Mouse (Mus musculus): ENCODE data around the gene Letmd1.
"Not testable (repeated sequence)": the region's sequence is repeated elsewhere in the genome, so short reads cannot be mapped to it uniquely, and the experiment has no call there.

Letmd1 gene

GRCm38 (mm10) chr15:100451245-100451644 is 17.6 kb upstream of the Letmd1 start:
- peak; percentile 70 to 76 for DNase-seq (ENCODE audit: low spot score in 2 of 2)

GRCm38 (mm10) chr15:100452486-100452885 is 16.3 kb upstream of the Letmd1 start:
- DNase-seq (ENCODE audit: low spot score in 2 of 2) = no peak

- no peak for DNase-seq (ENCODE audit: low spot score in 2 of 2)
These were observed 12.3 kb upstream of the Letmd1 start for GRCm38 (mm10) chr15:100456356-100456991.

DNA sequence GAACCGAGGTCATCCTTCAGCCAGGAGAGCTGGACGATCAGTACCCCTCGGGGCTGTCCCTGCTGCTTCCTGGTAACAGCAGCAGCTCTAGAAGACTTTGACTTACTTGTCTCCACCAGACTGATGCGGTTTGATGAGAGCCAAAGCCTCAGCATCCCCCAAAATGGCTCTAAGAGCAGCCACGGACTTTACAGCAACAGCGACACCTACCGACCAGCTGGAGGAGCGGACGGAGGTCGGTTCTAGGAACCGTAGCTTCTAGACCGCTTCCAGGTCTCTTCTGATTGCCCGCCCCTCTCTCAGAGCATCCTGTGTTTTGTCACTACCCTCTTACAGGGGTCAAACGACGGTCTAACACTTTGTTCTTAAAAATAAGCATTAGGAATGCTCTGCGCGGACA is 11.5 kb upstream of the Letmd1 start:
- peak; percentile 74 to 82 for DNase-seq (ENCODE audit: low spot score in 2 of 2)

GRCm38 (mm10) chr15:100458055-100458454 is 10.8 kb upstream of the Letmd1 start:
- peak in 1 of 2 experiments; percentile 61 for DNase-seq (ENCODE audit: low spot score in 2 of 2)

DNA sequence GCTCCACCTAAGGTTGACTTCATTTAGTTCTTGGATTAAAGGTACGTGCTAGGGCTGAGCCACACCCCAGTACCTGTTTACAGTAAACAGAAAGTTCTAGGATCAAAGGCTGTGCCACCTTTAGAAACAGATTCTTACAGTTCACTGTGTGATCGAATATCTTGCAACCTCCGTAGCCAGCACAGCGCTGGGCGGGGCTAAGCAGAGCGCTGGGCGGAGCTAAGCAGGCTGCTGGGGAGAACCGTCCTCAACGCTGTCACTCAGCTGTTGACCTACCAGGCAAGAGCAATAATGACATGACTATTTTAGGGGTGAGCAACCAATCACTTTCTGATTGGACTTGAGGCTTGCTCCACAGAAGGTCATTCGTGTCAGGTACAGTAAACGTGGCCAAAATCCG is 7.9 kb upstream of the Letmd1 start:
- no peak for DNase-seq (ENCODE audit: low spot score in 2 of 2)

DNA sequence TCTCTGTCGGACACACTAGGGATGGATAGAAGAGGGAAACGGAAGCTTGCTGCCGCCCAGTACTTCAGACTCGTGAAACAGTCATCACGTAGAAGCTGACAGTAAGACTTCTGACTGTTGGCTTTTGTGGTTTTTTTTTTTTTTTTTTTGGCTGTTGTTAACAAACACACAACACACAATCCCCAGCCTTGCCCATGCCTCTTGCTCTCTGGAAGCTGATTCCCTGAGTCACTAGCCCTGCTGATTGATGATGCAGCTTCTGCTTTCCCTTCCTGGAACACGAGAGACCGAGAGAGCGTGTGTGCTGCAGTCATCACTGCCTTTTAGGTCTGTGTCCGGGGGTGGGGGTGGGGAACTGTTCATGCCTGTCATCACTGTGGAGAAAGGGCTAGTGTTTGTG is 7.2 kb upstream of the Letmd1 start:
- no peak for DNase-seq (ENCODE audit: low spot score in 2 of 2)

GRCm38 (mm10) chr15:100462086-100462485 is 6.7 kb upstream of the Letmd1 start:
- no peak for DNase-seq (ENCODE audit: low spot score in 2 of 2)

DNA sequence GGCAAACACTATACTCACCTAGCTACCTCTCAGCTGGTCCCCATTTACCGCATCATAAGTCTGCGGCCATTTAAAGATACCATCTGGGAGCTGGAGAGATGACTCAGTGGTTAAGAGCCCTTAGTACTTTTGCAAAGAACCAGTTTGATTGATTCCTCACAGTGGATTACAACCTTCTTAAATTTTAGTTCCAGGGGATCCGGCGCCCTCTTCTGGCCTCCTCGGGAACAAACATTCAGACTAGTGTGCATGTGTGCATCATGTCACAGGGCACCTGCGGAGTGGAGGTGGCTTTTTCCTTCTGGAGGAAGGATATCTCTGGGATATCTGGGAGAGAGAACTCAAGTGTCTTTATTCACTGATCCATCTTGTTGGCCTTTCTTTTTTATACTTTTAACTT is 5.1 kb upstream of the Letmd1 start:
- peak; percentile 80 to 81 for DNase-seq (ENCODE audit: low spot score in 2 of 2)

- no peak for DNase-seq (ENCODE audit: low spot score in 2 of 2)
These were observed 3.4 kb upstream of the Letmd1 start for GRCm38 (mm10) chr15:100465432-100465831.

DNA sequence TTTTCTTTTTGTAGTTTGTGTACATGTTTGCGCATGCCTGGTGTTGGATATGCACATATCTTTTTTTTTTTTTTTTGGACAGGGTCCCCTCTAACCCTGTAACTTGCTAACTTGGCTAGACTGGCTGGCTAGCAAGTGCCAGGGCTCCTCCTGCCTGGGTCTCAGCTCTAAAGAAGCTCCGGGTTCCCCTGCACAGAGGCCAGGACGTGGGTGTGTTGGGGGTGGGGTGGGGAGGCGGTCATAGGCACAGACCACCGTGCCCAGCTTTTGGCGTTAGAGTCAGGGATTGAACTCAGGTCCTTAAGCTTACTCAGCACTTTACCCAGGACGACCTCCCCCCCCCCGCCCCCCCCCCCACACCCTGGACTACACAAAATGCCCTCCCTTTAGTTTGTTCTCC is 1.1 kb upstream of the Letmd1 start:
- no peak for DNase-seq (ENCODE audit: low spot score in 2 of 2)

DNA sequence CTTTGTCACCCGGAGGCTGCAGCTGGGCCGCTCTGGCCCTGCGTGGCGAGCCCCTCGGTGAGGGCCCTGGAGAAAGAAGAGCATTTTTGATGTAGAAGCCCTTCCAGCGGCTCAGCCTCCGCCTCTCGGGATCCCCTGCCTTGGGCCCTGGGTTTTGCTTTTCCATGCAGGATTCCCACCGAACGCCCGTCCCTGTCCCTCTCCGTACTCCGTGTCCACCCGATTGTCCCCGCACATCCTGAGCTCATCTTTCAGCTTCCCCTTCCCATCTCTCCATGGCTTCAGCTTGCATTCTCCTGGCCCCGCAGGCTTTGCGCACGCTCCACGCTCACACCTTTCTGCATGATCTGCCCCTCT is 344 bp downstream of the Letmd1 start:
- DNase-seq (ENCODE audit: low spot score in 2 of 2) = no peak

DNA sequence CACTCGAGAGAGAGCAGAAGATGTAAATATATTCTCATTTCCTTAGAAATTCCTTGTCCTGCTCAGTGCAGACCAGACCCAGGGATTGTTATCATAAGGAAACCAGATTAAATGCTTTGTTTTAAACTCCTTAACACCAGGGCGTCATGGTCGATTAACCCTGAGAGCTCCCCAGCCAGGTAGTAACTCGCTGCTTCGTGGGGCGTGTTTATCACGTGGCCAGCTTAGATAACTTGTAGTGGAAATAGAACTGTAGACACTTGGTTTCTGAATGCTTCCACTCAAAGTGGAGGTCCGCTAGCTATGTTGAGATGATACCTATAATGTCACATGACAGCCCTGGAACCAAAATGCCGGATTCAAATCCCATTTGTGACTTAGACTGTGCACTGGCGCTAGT is 1.2 kb downstream of the Letmd1 start:
- no peak for DNase-seq (ENCODE audit: low spot score in 2 of 2)

DNA sequence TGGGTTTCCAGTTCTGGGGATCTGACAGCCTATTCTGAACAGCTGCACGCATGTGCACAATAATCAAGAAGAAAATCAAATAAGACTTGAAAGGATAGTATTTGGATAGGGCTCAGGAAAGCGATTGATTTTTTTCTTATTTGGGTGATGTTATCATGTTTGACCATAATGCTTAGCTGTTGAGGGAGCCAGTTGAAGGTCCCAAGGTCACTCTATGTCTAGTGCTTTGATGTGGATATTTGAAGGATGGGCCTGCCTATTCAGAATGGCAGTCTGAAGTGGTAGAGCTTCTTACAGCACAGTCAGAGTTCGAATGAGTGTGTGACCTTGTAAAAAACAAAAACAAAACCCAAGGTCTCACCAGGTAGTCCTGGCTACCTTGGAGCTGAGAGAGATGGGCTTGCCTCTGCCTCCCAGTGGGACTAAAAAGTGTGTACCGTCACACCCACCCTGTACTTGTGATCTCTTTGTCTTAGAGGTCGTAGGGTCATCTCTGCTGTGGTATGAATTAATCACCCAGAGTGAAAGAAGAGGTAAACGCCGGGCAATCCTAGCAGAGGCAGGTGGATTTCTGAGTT is 5.2 kb downstream of the Letmd1 start:
- no peak for DNase-seq (ENCODE audit: low spot score in 2 of 2)

- DNase-seq (ENCODE audit: low spot score in 2 of 2) = no peak
These were observed 9.5 kb downstream of the Letmd1 start for GRCm38 (mm10) chr15:100478351-100478750.

GRCm38 (mm10) chr15:100478925-100479324 is 10.1 kb downstream of the Letmd1 start:
- DNase-seq (ENCODE audit: low spot score in 2 of 2) = no peak

DNA sequence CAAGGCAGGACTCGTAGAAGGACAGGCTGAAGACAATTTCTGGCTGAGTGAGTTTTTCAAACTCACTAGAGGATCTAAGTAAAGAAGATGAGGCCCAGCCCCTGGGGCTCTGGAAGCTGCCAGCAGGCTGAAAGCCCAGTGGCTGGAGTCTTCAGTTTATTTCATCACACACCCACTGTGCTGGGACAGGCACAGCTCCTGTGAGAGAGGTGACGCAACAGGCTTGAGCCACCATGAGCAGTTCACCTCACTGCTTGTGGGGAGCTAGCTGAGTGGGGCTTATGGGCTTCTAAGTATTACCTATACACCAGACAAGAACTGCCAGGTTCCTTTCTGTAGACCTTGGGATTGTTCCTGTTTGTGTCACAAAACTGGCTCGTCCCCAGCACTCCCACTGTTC is 16.8 kb downstream of the Letmd1 start:
- DNase-seq (ENCODE audit: low spot score in 2 of 2) = no peak

- no peak for DNase-seq (ENCODE audit: low spot score in 2 of 2)
These were observed 17.6 kb downstream of the Letmd1 start for GRCm38 (mm10) chr15:100486450-100486849.

DNA sequence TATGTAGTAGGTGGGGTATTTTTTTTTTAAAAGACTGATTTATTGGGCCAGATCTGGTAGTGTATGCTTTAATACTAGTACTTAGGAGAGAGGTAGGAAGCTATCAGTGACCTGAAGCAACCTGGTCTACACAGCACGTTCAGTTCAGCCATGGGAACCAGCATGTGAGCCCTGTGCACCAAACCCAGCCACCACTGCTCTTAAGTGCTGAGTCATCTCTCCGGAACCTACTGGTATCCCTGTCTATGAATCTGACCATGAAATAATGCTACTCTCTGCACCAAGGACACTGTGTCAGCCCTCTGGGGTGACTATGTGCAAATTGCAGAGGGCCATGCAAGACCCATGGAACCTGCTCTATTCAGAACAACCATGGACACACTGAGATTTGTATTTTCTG is 18.2 kb downstream of the Letmd1 start:
- DNase-seq (ENCODE audit: low spot score in 2 of 2) = no peak

GRCm38 (mm10) chr15:100488297-100488696 is 19.5 kb downstream of the Letmd1 start:
- not testable (repeated sequence) for DNase-seq (ENCODE audit: low spot score in 2 of 2)

- DNase-seq (ENCODE audit: low spot score in 2 of 2) = no peak
These were observed 20.4 kb downstream of the Letmd1 start for GRCm38 (mm10) chr15:100489263-100489662.

- no peak for DNase-seq (ENCODE audit: low spot score in 2 of 2)
These were observed 23.1 kb downstream of the Letmd1 start for GRCm38 (mm10) chr15:100491966-100492365.

GRCm38 (mm10) chr15:100494647-100495046 is 25.8 kb downstream of the Letmd1 start:
- peak; percentile 70 to 77 for DNase-seq (ENCODE audit: low spot score in 2 of 2)

DNA sequence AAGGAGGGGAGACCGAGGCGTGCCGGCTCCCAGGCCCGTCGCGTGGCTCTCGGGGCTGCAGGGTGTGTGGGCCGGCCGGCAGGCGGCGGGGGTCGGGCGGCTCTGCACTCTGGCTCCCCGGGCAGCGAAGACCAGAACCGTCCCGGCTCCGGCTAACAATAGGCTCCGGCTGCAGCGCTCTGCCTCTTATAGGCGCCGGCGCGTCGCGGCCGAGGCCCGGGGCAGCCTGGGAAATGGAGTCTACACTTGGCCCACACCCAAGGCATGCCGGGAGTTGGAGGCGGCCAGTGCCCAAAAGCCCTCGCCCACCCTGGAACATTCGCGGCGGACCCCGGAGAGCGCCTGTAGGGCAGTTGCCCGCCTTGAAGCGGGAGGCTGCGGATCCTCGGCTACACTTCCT is 26.3 kb downstream of the Letmd1 start, which contains the start of gene Csrnp2:
Csrnp2 (minus strand) TSS at position 387 of the 400 bp plus-strand sequence.
- DNase-seq (ENCODE audit: low spot score in 2 of 2) = peak; percentile 97 to 98

Data from right cerebral cortex, postnatal 10 days (tissue).